Mouse (Mus musculus) R1 (cell line): ENCODE measurements around the gene Pgpep1l.

Source experiments
- DNase-seq: peaks from one replicate; pipeline ENCODE4 v3.0.0-alpha.2; 2018; ENCODE audit warnings: low read depth, low spot score

Gene Pgpep1l

DNA sequence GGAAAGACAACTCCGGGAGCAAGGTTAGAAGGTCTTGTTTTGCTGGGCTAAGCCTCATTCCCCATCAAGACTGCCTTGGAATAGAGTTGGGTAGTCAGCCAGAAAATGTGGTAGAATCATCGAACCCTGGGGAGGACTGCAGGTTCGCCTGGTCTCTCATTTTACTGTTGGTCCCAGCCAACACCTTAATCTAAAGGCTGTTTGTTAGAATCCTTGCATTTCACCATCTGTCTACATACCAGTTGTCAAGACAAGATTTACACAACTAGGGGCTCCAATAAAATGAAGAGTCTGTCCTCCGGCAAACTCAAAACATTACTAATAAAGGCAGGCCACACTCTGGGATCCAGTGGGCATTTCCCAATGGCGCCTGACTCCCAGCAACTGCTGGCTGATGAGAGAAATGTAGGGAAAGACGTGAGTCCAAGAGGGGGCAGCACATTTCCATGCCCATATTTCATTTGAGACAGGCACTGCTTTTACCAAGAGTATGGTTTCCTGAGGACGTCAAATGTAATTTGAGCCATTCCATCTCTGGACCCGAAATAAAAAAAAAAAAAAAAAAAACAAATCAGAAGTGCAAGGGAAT, 1.3 kb downstream of the Pgpep1l start:
- DNase-seq: no peak

GRCm38 (mm10) chr7:68259523-68260081, 4.4 kb downstream of the Pgpep1l start:
- peak; percentile 97 for DNase-seq

DNA sequence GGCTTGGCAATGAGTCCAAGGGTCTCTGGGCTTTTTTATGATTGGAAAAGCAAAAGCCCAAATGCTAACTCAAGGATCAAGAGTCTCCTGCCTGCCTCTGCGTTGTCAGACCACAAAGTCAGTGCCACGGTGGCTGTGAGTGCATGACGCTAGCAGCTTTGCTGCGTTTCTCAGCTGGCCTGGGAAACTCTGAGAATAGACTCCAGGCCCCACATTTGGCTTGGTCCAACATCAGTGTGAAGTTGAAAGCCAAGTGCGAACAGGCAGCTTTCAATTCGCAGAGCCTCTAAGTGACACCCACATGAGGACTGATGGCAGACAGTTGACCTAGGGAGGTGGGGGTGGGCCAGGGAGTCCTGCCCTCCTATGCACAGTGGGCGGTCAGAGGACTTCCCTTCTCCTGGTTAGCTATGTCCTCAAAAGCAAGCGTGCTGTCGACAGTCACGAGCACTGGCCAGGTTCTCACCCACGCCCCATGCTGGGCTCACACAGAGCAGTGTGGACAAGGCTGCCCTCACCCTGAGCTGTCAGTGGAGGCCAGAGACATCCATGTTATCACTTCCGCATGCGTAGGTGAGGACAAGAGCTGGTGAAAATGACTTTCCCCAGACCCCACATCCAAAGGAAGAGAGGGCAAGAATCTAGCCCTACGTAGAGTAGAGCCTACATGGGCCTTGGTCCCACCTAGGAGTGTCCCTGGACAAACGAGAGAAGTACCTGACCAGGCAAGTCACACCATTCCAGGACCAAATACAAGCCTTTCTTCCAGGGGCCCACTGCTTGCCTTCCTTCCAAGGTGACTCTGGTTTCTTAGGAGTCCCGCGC, 5.5 kb downstream of the Pgpep1l start:
- no peak for DNase-seq

DNA sequence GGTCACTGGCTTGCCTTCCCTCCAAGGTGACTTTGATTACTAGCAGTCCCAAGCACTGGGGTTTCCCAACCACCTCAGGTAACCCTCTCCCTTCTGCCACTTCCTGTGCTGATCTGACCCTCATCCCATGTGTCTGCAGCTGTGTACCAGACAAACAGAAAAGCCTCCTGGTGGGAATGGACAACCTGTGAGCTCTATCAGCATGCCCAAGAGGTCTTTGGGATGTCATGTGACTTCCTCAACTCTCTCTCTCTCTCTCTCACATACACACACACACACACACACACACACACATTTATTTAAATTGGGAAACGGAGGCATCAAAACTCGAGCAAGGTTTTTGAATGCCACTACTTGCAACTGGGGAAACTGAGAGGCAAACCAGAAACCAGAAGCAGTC, 6.3 kb downstream of the Pgpep1l start:
- DNase-seq: no peak

DNA sequence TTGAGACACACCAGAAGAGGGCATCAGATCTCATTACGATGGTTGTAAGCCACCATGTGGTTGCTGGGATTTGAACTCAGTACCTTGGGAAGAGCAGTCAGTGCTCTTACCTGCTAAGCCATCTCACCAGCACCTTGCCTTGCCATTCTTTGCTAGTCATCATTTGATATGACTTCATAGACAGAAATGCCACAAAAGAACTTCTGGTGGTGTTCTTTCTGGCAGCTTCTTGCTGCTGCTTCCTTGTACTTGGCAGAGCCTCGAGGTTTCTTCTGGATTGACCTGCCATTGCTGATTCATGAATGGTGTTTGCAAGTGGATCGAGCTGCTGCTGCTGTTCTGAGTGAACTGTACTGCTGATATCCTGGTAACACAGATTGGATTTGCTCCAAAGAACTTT, 13.1 kb downstream of the Pgpep1l start:
- DNase-seq: no peak

- DNase-seq: no peak
Measured at GRCm38 (mm10) chr7:68250411-68250810, 13.6 kb downstream of the Pgpep1l start.

DNA sequence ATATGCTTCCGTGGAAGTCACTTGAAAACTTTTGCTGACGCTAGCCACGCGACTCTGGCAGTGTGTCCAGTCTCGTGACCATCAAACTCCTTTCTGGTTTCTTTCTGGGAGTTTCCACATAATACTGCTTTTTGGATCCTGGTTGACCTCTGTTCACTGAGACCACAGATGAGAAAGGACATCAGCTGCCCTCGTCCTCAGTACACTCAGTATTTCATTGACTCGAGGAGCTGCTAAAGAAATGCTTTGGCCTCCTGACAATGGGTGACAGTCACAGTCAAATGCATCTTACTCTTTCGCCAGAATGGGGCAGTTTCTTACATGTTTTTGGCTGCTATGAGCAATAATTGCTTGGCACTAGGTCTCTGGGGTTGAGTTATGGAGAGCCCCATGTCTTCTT, 17.8 kb downstream of the Pgpep1l start:
- DNase-seq: no peak

GRCm38 (mm10) chr7:68245681-68246080, 18.4 kb downstream of the Pgpep1l start:
- DNase-seq: peak; percentile 88

DNA sequence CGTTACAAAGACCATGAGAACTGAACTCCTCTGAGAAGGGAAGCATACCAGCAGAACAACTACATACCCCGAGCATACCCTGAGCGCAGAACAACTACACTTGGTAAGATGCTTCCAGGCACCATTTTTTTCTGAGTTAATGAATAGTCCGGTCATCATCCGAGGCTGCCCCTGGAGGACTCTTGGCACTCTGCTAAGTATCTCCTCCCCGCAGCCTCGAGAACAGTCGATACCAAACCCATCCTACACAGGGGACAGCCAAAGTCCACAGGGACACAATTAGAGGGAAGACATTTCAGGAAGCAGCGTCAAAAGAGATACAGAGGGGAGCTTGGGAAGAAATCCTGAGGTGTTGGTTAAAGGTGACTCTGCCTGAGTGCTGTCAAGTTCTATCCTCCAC, 22.8 kb downstream of the Pgpep1l start:
- no peak for DNase-seq

GRCm38 (mm10) chr7:68239220-68239827, 24.7 kb downstream of the Pgpep1l start:
- peak; percentile 69 for DNase-seq

- no peak for DNase-seq
Measured at GRCm38 (mm10) chr7:68236817-68237216, 27.2 kb downstream of the Pgpep1l start.

DNA sequence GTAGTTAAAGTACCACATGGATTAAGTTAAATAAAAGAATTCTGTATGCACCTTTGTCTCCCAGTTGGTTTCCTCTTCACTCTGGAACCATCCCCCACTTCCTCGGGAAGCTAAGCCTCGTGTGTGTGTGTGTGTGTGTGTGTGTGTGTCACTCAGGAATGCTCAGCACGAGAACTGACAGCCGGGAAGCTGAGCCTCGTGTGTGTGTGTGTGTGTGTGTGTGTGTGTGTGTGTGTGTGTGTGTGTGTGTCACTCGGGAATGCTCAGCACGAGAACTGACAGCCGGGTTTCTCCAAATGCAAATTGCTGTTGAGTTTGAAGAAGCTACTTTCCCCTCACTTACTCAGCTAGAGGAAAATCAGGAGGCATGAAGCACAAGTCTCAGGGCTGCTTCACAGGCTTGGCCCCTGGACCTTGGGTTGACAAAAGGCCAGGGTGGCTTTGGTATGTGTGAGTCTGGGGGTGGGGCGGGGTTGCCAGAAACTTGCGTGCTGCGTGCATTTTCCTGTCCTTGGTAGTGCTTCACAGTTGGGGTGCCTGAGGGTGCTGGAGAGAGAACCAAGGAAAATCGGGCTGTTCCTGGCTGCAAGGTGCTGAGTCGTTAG, 30.3 kb downstream of the Pgpep1l start:
- DNase-seq: peak; percentile 65

GRCm38 (mm10) chr7:68232521-68232920, 31.5 kb downstream of the Pgpep1l start:
- no peak for DNase-seq

GRCm38 (mm10) chr7:68230831-68231230, 33.2 kb downstream of the Pgpep1l start:
- no peak for DNase-seq

DNA sequence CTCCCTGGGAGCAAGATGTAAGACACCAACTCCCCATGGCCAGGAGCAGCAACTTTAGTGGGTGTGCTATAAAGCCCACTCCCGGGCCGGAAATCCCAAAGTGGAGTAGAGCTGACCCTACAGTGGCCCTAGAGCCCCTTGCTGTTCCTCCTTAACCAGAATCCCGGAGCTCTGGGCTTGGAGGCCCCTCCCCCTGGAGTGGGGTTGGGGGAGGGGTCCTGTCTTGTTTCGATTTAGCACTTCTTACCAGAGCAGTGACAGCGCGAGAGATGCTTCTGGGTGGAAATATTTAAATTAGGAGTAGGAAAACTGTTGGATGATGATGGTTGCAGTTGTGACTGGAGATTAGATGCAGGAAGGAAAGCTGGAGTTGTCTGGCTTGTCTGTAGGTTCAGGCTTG, 35.5 kb downstream of the Pgpep1l start:
- no peak for DNase-seq

GRCm38 (mm10) chr7:68227621-68228020, 36.4 kb downstream of the Pgpep1l start:
- no peak for DNase-seq

GRCm38 (mm10) chr7:68227021-68227420, 37.0 kb downstream of the Pgpep1l start:
- peak; percentile 58 for DNase-seq

DNA sequence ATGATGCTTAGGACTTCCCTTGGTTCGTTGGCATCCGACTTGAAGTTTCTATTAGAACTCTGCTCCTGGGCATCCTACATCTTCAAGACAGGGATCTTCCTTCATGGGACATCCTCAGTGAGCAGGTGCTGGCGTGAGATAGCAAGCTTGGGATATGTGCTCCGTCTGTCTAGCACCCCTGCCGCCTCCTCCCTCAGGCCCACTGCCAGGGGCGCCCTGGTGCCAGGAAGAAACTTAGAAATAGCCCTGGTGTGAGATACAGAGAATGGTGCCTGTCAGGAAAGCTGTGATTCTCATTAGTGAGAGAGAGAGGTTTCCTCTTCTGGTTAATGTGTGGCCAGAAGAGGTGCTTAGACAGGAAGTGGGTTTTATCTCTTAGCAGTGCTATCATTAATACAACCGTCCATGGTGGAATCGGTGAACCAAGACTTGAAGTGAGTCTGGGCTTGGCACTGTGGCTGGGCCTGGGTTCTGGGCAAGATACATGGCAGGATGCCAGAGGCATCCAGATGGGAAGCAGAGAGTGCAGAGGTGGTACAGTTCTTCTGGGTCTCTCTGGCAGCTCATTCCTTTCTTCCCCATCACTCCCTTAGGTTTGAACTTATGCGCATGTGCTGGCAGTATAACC, 38.5 kb downstream of the Pgpep1l start:
- DNase-seq: no peak

- DNase-seq: no peak
Measured at GRCm38 (mm10) chr7:68224006-68224405, 40.0 kb downstream of the Pgpep1l start.

GRCm38 (mm10) chr7:68223356-68223808, 40.7 kb downstream of the Pgpep1l start:
- no peak for DNase-seq

- DNase-seq: no peak
Measured at GRCm38 (mm10) chr7:68221677-68222230, 42.3 kb downstream of the Pgpep1l start.
